16 mouse cellular contexts compared by ENCODE assay signal in the genomic region with DNA sequence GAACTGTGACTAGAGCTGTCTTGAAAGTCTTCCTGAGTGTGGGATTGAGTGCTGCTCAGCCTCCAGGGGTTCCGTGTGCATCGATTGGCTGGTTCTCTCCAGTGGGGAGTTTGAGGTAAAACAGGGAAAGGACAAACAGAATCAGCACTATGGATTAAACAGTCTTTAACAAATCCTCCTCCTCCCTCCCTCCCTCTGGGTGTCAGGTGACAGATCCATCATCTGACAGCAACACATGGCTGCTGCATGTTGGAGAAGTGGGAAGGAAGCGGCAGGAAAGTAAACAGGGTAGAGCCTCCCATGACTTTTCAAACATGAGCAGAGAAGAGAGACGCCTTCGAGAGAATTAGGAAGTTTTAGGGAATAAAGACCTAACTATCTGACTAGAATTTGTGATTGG. TPM values are rescaled to one million over a fixed set of nuclear protein-coding genes. Genes with fewer than 3 reads are reported as not detected.
DNase-seq lines count a peak whose midpoint lies in the region; ATAC-seq and TF ChIP-seq lines count a peak whose summit lies in the region.
"Had no signal": no experiment of that assay in that cellular context is flagged by ENCODE, and none has a peak within 500 bp of the region (broad histone marks: within the 10 kb centered on the region; RNA-seq: fewer than 3 reads in every experiment).

No protein-coding gene starts in this region.

- no peaks in the 10 kb centered on the region for H3K4me1 ChIP-seq in heart, embryonic 11.5 days (ENCODE audit: control insufficient read depth, insufficient read depth, low read length)
- no peaks in the 10 kb centered on the region for H3K4me1 ChIP-seq in lung, embryonic 14.5 days (ENCODE audit: insufficient read depth)
- peaks cover 25% of the 10 kb centered on the region for H3K4me1 ChIP-seq in bone marrow macrophage, adult 2 months (ENCODE audit: control insufficient read depth, insufficient read depth, low read length)
- H3K4me1 ChIP-seq in liver, postnatal 0 days (ENCODE audit: insufficient read depth) = peaks cover 16% of the 10 kb centered on the region
- H3K4me1 ChIP-seq in forebrain, embryonic 16.5 days (replicated peaks; ENCODE audit: control insufficient read depth, insufficient read depth, low read length) = no peaks in the 10 kb centered on the region
- H3K4me1 ChIP-seq: forebrain, embryonic 12.5 days; neural tube, embryonic 12.5 days had no signal

- TF ChIP-seq EP300 in liver, postnatal 0 days (IDR thresholded peaks at IDR 0.05; ENCODE audit: low read depth) = no peak

- peak; percentile 22 for DNase-seq in heart, adult 11 months
- no peak for DNase-seq in lung, embryonic 14.5 days
- DNase-seq in lung, postnatal 14 days = no peak
- no peak for DNase-seq in liver, postnatal 0 days
- DNase-seq: adrenal gland, adult 8-10 months; B cell, adult 2 months; cerebellum, adult 9-11 months; gastrocnemius, postnatal 14 days; lung, adult 18-20 months; lung, postnatal 36 days had no signal

- H3K4me2 ChIP-seq in heart, embryonic 11.5 days = no peak overlapping the region
- H3K4me2 ChIP-seq in lung, embryonic 14.5 days = no peak overlapping the region
- no peak overlapping the region for H3K4me2 ChIP-seq in liver, postnatal 0 days (ENCODE audit: low read depth, low read length)
- no peak overlapping the region for H3K4me2 ChIP-seq in forebrain, embryonic 16.5 days (ENCODE audit: low read length)
- H3K4me2 ChIP-seq: forebrain, embryonic 12.5 days; neural tube, embryonic 12.5 days had no signal

- H3K36me3 ChIP-seq in heart, embryonic 11.5 days (ENCODE audit: control insufficient read depth, insufficient read depth, low read length) = peaks cover 8% of the 10 kb centered on the region
- H3K36me3 ChIP-seq in lung, embryonic 14.5 days (ENCODE audit: insufficient read depth) = peaks cover 59% of the 10 kb centered on the region
- H3K36me3 ChIP-seq in liver, postnatal 0 days (replicated peaks; ENCODE audit: insufficient read depth, low read length) = peaks cover 36% of the 10 kb centered on the region
- H3K36me3 ChIP-seq in forebrain, embryonic 16.5 days (ENCODE audit: control insufficient read depth, insufficient read depth) = peaks cover 10% of the 10 kb centered on the region

- no peak overlapping the region for H3K4me3 ChIP-seq in heart, embryonic 11.5 days (ENCODE audit: low read depth, low read length)
- H3K4me3 ChIP-seq in lung, embryonic 14.5 days (ENCODE audit: low read depth, low read length) = no peak overlapping the region
- no peak overlapping the region for H3K4me3 ChIP-seq in bone marrow macrophage, adult 2 months (ENCODE audit: insufficient read depth, low read length)
- no peak overlapping the region for H3K4me3 ChIP-seq in liver, postnatal 0 days (ENCODE audit: low read depth, low read length)
- no peak overlapping the region for H3K4me3 ChIP-seq in forebrain, embryonic 16.5 days (replicated peaks; ENCODE audit: low read length)
- H3K4me3 ChIP-seq: forebrain, embryonic 12.5 days; neural tube, embryonic 12.5 days had no signal

- H3K27ac ChIP-seq in heart, embryonic 11.5 days (ENCODE audit: low read depth, low read length) = no peak overlapping the region
- peak overlapping the region; percentile 24; the same call in 1 of the 2 replicates for H3K27ac ChIP-seq in lung, embryonic 14.5 days (ENCODE audit: low read depth)
- peak overlapping the region; percentile 43 for H3K27ac ChIP-seq in bone marrow macrophage, adult 2 months (ENCODE audit: insufficient read depth, low read depth, low read length)
- peak overlapping the region; percentile 48; the same call in 1 of the 2 replicates for H3K27ac ChIP-seq in liver, postnatal 0 days (ENCODE audit: low read depth)
- no peak overlapping the region for H3K27ac ChIP-seq in forebrain, embryonic 16.5 days (ENCODE audit: low read length)
- H3K27ac ChIP-seq: forebrain, embryonic 12.5 days; neural tube, embryonic 12.5 days had no signal

- TF ChIP-seq CTCF in lung, embryonic 14.5 days (IDR thresholded peaks at IDR 0.05; ENCODE audit: low read depth) = no peak
- no peak for TF ChIP-seq CTCF in bone marrow macrophage, adult 2 months (IDR thresholded peaks at IDR 0.05; ENCODE audit: low read depth, low read length)
- no peak for TF ChIP-seq CTCF in liver, postnatal 0 days (IDR thresholded peaks at IDR 0.05; ENCODE audit: low read depth)

- no peaks in the 10 kb centered on the region for H3K9me3 ChIP-seq in heart, embryonic 11.5 days (replicated peaks; ENCODE audit: control insufficient read depth, low read length)
- H3K9me3 ChIP-seq in lung, embryonic 14.5 days (ENCODE audit: low read depth, low read length) = no peaks in the 10 kb centered on the region
- no peaks in the 10 kb centered on the region for H3K9me3 ChIP-seq in liver, postnatal 0 days (ENCODE audit: low read length)
- H3K9me3 ChIP-seq in forebrain, embryonic 16.5 days (ENCODE audit: control insufficient read depth, low read length) = no peaks in the 10 kb centered on the region
- H3K9me3 ChIP-seq: forebrain, embryonic 12.5 days; neural tube, embryonic 12.5 days had no signal

- H3K27me3 ChIP-seq in heart, embryonic 11.5 days (ENCODE audit: control insufficient read depth, insufficient read depth, low read length) = no peaks in the 10 kb centered on the region
- H3K27me3 ChIP-seq in lung, embryonic 14.5 days (ENCODE audit: insufficient read depth, low read length) = no peaks in the 10 kb centered on the region
- H3K27me3 ChIP-seq in liver, postnatal 0 days (ENCODE audit: insufficient read depth, low read length) = no peaks in the 10 kb centered on the region
- no peaks in the 10 kb centered on the region for H3K27me3 ChIP-seq in forebrain, embryonic 16.5 days (replicated peaks; ENCODE audit: control insufficient read depth, insufficient read depth, low read length)
- H3K27me3 ChIP-seq: forebrain, embryonic 12.5 days; neural tube, embryonic 12.5 days had no signal

- no peak overlapping the region for H3K9ac ChIP-seq in heart, embryonic 11.5 days (ENCODE audit: low read depth, low read length)
- no peak overlapping the region for H3K9ac ChIP-seq in lung, embryonic 14.5 days
- no peak overlapping the region for H3K9ac ChIP-seq in liver, postnatal 0 days (replicated peaks)
- no peak overlapping the region for H3K9ac ChIP-seq in forebrain, embryonic 16.5 days (replicated peaks; ENCODE audit: low read depth, low read length)
- H3K9ac ChIP-seq: forebrain, embryonic 12.5 days; neural tube, embryonic 12.5 days had no signal

- TF ChIP-seq POLR2A in bone marrow macrophage, adult 2 months (IDR thresholded peaks at IDR 0.05; ENCODE audit: borderline replicate concordance, low read depth, low read length) = no peak

- WGBS in heart, embryonic 11.5 days (ENCODE audit: insufficient replicate concordance) = 77% methylated on average over 5 of the region's 5 CpGs
- 38% methylated on average over 5 of the region's 5 CpGs for WGBS in lung, embryonic 14.5 days
- 70% methylated on average over 5 of the region's 5 CpGs for WGBS in liver, postnatal 0 days (ENCODE audit: insufficient replicate concordance)
- WGBS in forebrain, embryonic 16.5 days = 85% methylated on average over 5 of the region's 5 CpGs

- ATAC-seq in heart, embryonic 11.5 days (replicated peaks; ENCODE audit: insufficient number of reproducible peaks, low FRiP score, low TSS enrichment) = no peak
- ATAC-seq in lung, embryonic 14.5 days (ENCODE audit: insufficient read depth) = no peak
- ATAC-seq in liver, postnatal 0 days = peak; percentile 64
- ATAC-seq in erythroid progenitor cell, adult 5-6 weeks (replicated peaks; ENCODE audit: low FRiP score, poor library complexity, severe bottlenecking) = no peak
- no peak for ATAC-seq in forebrain, embryonic 16.5 days

RNA-seq across cellular contexts. Expression of gene Cdk8, which starts 59.4 kb away (rescaled TPM):
- polyA plus RNA-seq in heart, embryonic 11.5 days (2014; fragmentation: Nextera tagmentation; extraction: Ambion mirVana) = 19.9 and 24.0 TPM in 2 replicates
- polyA plus RNA-seq in lung, embryonic 14.5 days (2014; fragmentation: Nextera tagmentation; extraction: Ambion mirVana) = 28.4 and 29.8 TPM in 2 replicates
- polyA plus RNA-seq in bone marrow macrophage, adult 2 months (2012; ENCODE audit: insufficient read depth, insufficient read length, missing spikeins) = 25.3 and 28.5 TPM in 2 replicates
- 11.4 and 12.0 TPM in 2 replicates for polyA plus RNA-seq in liver, postnatal 0 days (2015; fragmentation: Nextera tagmentation; extraction: Ambion mirVana)
- 74.2 and 103 TPM in 2 replicates for total RNA-seq in erythroid progenitor cell, adult 5-6 weeks (2015; ENCODE audit: low replicate concordance)
- total RNA-seq in erythroid progenitor cell, adult 5-6 weeks (2017; ENCODE audit: low replicate concordance) = 72.0 and 97.0 TPM in 2 replicates
- polyA plus RNA-seq in forebrain, embryonic 16.5 days (2015; fragmentation: Nextera tagmentation; extraction: Ambion mirVana) = 16.3 and 18.0 TPM in 2 replicates

Comparison
In these comparisons a context has a peak if more than half of its experiments do, and no peak if none do; other contexts are left out.
1. H3K27ac ChIP-seq: peak in lung, embryonic 14.5 days (single experiment), bone marrow macrophage, adult 2 months (single experiment) and liver, postnatal 0 days (single experiment); none in heart, embryonic 11.5 days (single experiment) and forebrain, embryonic 16.5 days (single experiment).